ENCODE assay signal across 16 mouse cellular contexts in genomic region chr1:134860538-134860937, GRCm38 (mm10).
DNase-seq lines count a peak whose midpoint lies in the region; ATAC-seq and TF ChIP-seq lines count a peak whose summit lies in the region.
"Had no signal": no experiment of that assay in that cellular context is flagged by ENCODE, and none has a peak within 500 bp of the region (broad histone marks: within the 10 kb centered on the region; RNA-seq: fewer than 3 reads in every experiment).

No protein-coding gene starts in this region.

- in situ Hi-C loops in ES-E14 (cut with MboI; ENCODE audit: low sequenced_read_pairs in 2 of 2, unreplicated experiment in 2 of 2), result no loop called here

- no peak overlapping the region for H3K9ac ChIP-seq in heart, embryonic 14.5 days (ENCODE audit: low read length)
- H3K9ac ChIP-seq in ES-E14 (ENCODE audit: insufficient read depth, low read depth, low read length, poor library complexity, severe bottlenecking), result no peak overlapping the region
- H3K9ac ChIP-seq in forebrain, embryonic 15.5 days (replicated peaks), result no peak overlapping the region
- H3K9ac ChIP-seq in intestine, embryonic 15.5 days, result no peak overlapping the region
- H3K9ac ChIP-seq: heart, embryonic 15.5 days; lung, embryonic 15.5 days; stomach, embryonic 15.5 days had no signal

- H3K9me3 ChIP-seq in heart, embryonic 14.5 days (ENCODE audit: control insufficient read depth, low read length), result no peaks in the 10 kb centered on the region
- H3K9me3 ChIP-seq in ES-E14 (ENCODE audit: control insufficient read depth, insufficient read depth, low read depth, low read length), result no peaks in the 10 kb centered on the region
- H3K9me3 ChIP-seq in forebrain, embryonic 15.5 days, result no peaks in the 10 kb centered on the region
- H3K9me3 ChIP-seq in intestine, embryonic 15.5 days, result no peaks in the 10 kb centered on the region
- H3K9me3 ChIP-seq: heart, embryonic 15.5 days; lung, embryonic 15.5 days; stomach, embryonic 15.5 days had no signal

- H3K27ac ChIP-seq in heart, embryonic 14.5 days (replicated peaks in 1 of 2; ENCODE audit: control insufficient read depth in 1 of 2, insufficient read depth in 1 of 2, low read depth in 2 of 2, low read length in 2 of 2), result peak overlapping the region; percentile 20 to 24; a peak in 1 of 4 replicates
- H3K27ac ChIP-seq in ES-E14 (ENCODE audit: insufficient read depth, low read depth, low read length, poor library complexity, severe bottlenecking), result no peak overlapping the region
- H3K27ac ChIP-seq in forebrain, embryonic 15.5 days (replicated peaks), result no peak overlapping the region
- no peak overlapping the region for H3K27ac ChIP-seq in intestine, embryonic 15.5 days
- H3K27ac ChIP-seq: lung, embryonic 15.5 days; stomach, embryonic 15.5 days had no signal

- WGBS in heart, embryonic 14.5 days, result 47% methylated on average over 2 of the region's 2 CpGs
- 7% methylated on average over 2 of the region's 2 CpGs for WGBS in forebrain, embryonic 15.5 days
- WGBS in intestine, embryonic 15.5 days, result 66% methylated on average over 2 of the region's 2 CpGs

- H3K36me3 ChIP-seq in heart, embryonic 14.5 days (ENCODE audit: control insufficient read depth, insufficient read depth, low read length), result peaks cover 27% of the 10 kb centered on the region
- H3K36me3 ChIP-seq in ES-E14 (ENCODE audit: control insufficient read depth, insufficient read depth, low read length, poor library complexity, severe bottlenecking), result no peaks in the 10 kb centered on the region
- 0 out of 2 replicates have a peak, but pooled peaks cover 2% of the 10 kb centered on the region for H3K36me3 ChIP-seq in forebrain, embryonic 15.5 days
- H3K36me3 ChIP-seq in intestine, embryonic 15.5 days, result 0 out of 2 replicates have a peak, but pooled peaks cover 2% of the 10 kb centered on the region
- H3K36me3 ChIP-seq: lung, embryonic 15.5 days had no signal

- no peak for ATAC-seq in heart, embryonic 14.5 days (ENCODE audit: insufficient number of reproducible peaks, insufficient read depth, low FRiP score, low read depth)
- 0 out of 2 replicates have a peak, but pooled peaks have one; percentile 29 for ATAC-seq in forebrain, embryonic 15.5 days (replicated peaks)
- no peak for ATAC-seq in intestine, embryonic 15.5 days

- DNase-seq in embryo, embryonic 11 days, result peak; percentile 15
- DNase-seq in embryo, embryonic 10.5 days (ENCODE audit: low spot score), result no peak
- DNase-seq in heart, adult 8-10 months (ENCODE audit: low spot score), result no peak
- peak; percentile 20 for DNase-seq in ES-E14 (ENCODE audit: low read depth, low spot score)
- no peak for DNase-seq in T-cell, adult 2 months (ENCODE audit: low spot score)
- DNase-seq: adrenal gland, postnatal 10 days; cerebellum, postnatal 10 days; kidney, postnatal 14 days; layer of hippocampus, adult 9-11 months; thymus, postnatal 14 days had no signal

- H3K27me3 ChIP-seq in heart, embryonic 14.5 days (ENCODE audit: control insufficient read depth, insufficient read depth, low read length), result no peaks in the 10 kb centered on the region
- H3K27me3 ChIP-seq in forebrain, embryonic 15.5 days, result 0 out of 2 replicates have a peak, but pooled peaks cover 5% of the 10 kb centered on the region
- no peaks in the 10 kb centered on the region for H3K27me3 ChIP-seq in intestine, embryonic 15.5 days (replicated peaks)
- H3K27me3 ChIP-seq: heart, embryonic 15.5 days; lung, embryonic 15.5 days; stomach, embryonic 15.5 days had no signal

- no peak overlapping the region for H3K4me2 ChIP-seq in heart, embryonic 14.5 days (ENCODE audit: low read length)
- no peak overlapping the region for H3K4me2 ChIP-seq in forebrain, embryonic 15.5 days (replicated peaks)
- H3K4me2 ChIP-seq in intestine, embryonic 15.5 days (replicated peaks), result no peak overlapping the region
- H3K4me2 ChIP-seq: heart, embryonic 15.5 days; lung, embryonic 15.5 days; stomach, embryonic 15.5 days had no signal

- H3K4me3 ChIP-seq in heart, embryonic 14.5 days (ENCODE audit: control insufficient read depth in 1 of 2, insufficient read depth in 1 of 2, low read depth in 1 of 2, low read length in 2 of 2), result no peak overlapping the region
- H3K4me3 ChIP-seq in ES-E14 (ENCODE audit: insufficient read depth in 1 of 2, low read depth in 1 of 2, low read length in 2 of 2, poor library complexity in 1 of 2, severe bottlenecking in 1 of 2), result no peak overlapping the region
- H3K4me3 ChIP-seq in forebrain, embryonic 15.5 days, result no peak overlapping the region
- no peak overlapping the region for H3K4me3 ChIP-seq in intestine, embryonic 15.5 days (replicated peaks)
- H3K4me3 ChIP-seq: heart, embryonic 15.5 days; lung, embryonic 15.5 days; stomach, embryonic 15.5 days had no signal

- peaks cover 2 to 21% of the 10 kb centered on the region in 2 experiments; a peak in 3 of 4 replicates for H3K4me1 ChIP-seq in heart, embryonic 14.5 days (ENCODE audit: control insufficient read depth in 2 of 2, insufficient read depth in 2 of 2, low read length in 2 of 2)
- H3K4me1 ChIP-seq in ES-E14 (ENCODE audit: control insufficient read depth in 2 of 2, insufficient read depth in 2 of 2, low read length in 2 of 2, poor library complexity in 1 of 2), result no peaks in the 10 kb centered on the region
- peaks cover 16% of the 10 kb centered on the region for H3K4me1 ChIP-seq in forebrain, embryonic 15.5 days
- H3K4me1 ChIP-seq in intestine, embryonic 15.5 days (replicated peaks), result no peaks in the 10 kb centered on the region
- H3K4me1 ChIP-seq: stomach, embryonic 15.5 days had no signal

TF ChIP-seq in ES-E14, 5 proteins besides CTCF, POLR2A, EP300 and RAD21:
- TF ChIP-seq ZC3H11A (IDR thresholded peaks at IDR 0.05; ENCODE audit: borderline replicate concordance, low read depth, low read length) (no peak), CHD2 (IDR thresholded peaks at IDR 0.05; ENCODE audit: low read depth, low read length) (no peak), HCFC1 (IDR thresholded peaks at IDR 0.05; ENCODE audit: borderline replicate concordance, insufficient read depth, low read length) (no peak), ZNF384 (IDR thresholded peaks at IDR 0.05; ENCODE audit: low read depth, low read length) (no peak), MAFK (IDR thresholded peaks at IDR 0.05; ENCODE audit: insufficient read depth, low read depth, low read length) (no peak)

Comparison
In these comparisons a context has a peak if more than half of its experiments do, and no peak if none do; other contexts are left out.
1. DNase-seq: peak in embryo, embryonic 11 days (single experiment) and ES-E14 (single experiment); none in embryo, embryonic 10.5 days (single experiment), heart, adult 8-10 months (single experiment) and T-cell, adult 2 months (single experiment).
2. H3K27ac ChIP-seq: peak in heart, embryonic 14.5 days (2 of 2); none in ES-E14 (single experiment), forebrain, embryonic 15.5 days (single experiment) and intestine, embryonic 15.5 days (single experiment).